Mouse (Mus musculus): ENCODE results near the gene Nipbl.

- TF ChIP-seq CTCF (IDR thresholded peaks at IDR 0.05; ENCODE audit: borderline replicate concordance, insufficient read depth, low read length) (no peak), POLR2A (IDR thresholded peaks at IDR 0.05; ENCODE audit: low read depth, low read length) (no peak)
Observed at GRCm38 (mm10) chr15:8374724-8375123, 69.5 kb downstream of the Nipbl start.

All from embryonic fibroblast, embryonic 13.5 days (primary cell).